Mouse (Mus musculus) gastrocnemius, adult 2 months (tissue): Measurements from ENCODE around the gene Cpne8. TPM values are rescaled to one million over a fixed set of nuclear protein-coding genes. Genes with fewer than 3 reads are reported as not detected.
"Not testable (repeated sequence)": the region's sequence is repeated elsewhere in the genome, so short reads cannot be mapped to it uniquely, and the experiment has no call there.

ENCODE experiments used
- DNase-seq: peaks from one replicate; pipeline ENCODE4 v3.0.0; 2022
- H3K27ac ChIP-seq: fragments of 200-600 bp; 2 replicates; pipeline ENCODE4 v1.8.1; 2022; ENCODE audit warnings: mild to moderate bottlenecking
- H3K4me3 ChIP-seq: fragments of 200-600 bp; 2 replicates; pipeline ENCODE4 v1.8.1; 2022; ENCODE audit warnings: mild to moderate bottlenecking, moderate library complexity
- CTCF ChIP-seq: fragments of 200-600 bp; IDR thresholded peaks from 2 replicates; pipeline ENCODE4 v1.8.1; 2022; ENCODE audit warnings: antibody characterized with exemption, mild to moderate bottlenecking, moderate library complexity
- intact Hi-C: fragments of 180-260 bp; cut with DNase I; formaldehyde crosslinking; loops from one replicate; pipeline ENCODE4 v1.15.1; 2025
- total RNA-seq, 2 experiments: library from RNA; stranded (reverse); gene quantifications; 2 replicates each; pipeline ENCODE4 v1.2.3; 2021

The Cpne8 gene
- total RNA-seq, 2 experiments from 2014 or later, result 2.5 to 3.4 TPM

DNA sequence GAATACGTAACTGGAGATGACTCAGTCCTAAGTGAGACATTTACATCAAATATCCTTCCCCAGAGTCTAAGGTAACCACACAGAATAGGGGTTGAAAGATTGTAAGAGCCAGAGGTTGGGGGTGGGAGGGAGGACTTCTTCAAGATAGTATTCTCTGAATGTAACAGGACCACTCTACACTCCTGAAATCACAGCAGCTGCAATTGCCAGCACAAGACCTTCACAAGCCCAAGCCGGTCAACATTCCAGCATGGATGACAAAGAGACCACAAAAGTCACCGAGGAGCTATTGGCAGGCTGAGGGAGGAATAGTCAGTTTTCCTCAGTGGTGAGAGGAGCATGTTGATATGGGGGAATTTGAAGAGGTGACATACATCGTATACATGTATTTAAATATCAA, 166.5 kb downstream of the Cpne8 start:
- Histone ChIP-seq H3K4me3 (no peak overlapping the region), H3K27ac (no peak overlapping the region)
- no peak for DNase-seq
- TF ChIP-seq CTCF, result no peak
- intact Hi-C loops, result no loop called here

DNA sequence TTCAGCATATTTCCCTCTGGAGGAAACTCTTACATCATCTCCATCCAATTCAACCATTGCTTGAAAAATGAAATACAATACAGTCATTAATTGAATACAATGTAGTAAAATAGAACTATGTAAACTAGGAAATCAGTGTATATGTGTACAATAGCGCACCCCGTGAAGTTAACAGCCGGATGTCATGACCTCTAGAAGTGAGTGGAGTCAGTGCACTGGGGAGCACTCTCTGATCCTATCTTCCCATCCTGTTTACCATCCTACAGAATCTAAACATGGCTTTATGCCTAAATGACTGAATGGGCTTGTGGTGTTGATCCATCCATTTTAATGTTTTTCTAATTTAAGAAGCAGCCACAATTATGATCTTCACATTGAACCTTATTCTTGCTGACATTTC, 182.2 kb downstream of the Cpne8 start:
- Histone ChIP-seq H3K4me3 (no peak overlapping the region), H3K27ac (no peak overlapping the region)
- no peak for DNase-seq
- intact Hi-C loops, result no loop called here
- TF ChIP-seq CTCF, result no peak

GRCm38 (mm10) chr15:90491558-90491957, 187.7 kb downstream of the Cpne8 start:
- no peak for TF ChIP-seq CTCF
- intact Hi-C loops, result no loop called here
- no peak for DNase-seq
- Histone ChIP-seq H3K4me3 (no peak overlapping the region), H3K27ac (no peak overlapping the region)

DNA sequence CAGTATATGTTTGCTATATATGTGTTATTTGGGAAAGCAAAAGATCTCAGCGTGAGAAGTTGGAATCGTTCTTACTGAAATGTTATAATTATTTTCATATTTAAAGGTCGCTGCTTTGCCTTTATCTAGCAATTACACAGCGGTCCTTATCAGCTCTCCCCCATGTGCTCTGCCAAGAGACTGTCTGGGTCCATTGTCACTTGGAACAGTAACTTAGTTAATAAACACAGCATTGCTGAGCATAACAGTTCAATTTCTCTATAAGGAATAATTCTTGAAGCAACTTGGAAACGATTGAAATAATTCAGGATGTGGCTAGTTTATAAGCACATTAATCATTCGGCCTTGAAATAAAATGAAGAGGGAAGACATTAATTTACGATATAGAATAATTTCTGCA, 189.0 kb downstream of the Cpne8 start:
- no peak overlapping the region for H3K27ac ChIP-seq
- no peak for TF ChIP-seq CTCF
- no peak overlapping the region for H3K4me3 ChIP-seq
- intact Hi-C loops, result no loop called here
- no peak for DNase-seq

DNA sequence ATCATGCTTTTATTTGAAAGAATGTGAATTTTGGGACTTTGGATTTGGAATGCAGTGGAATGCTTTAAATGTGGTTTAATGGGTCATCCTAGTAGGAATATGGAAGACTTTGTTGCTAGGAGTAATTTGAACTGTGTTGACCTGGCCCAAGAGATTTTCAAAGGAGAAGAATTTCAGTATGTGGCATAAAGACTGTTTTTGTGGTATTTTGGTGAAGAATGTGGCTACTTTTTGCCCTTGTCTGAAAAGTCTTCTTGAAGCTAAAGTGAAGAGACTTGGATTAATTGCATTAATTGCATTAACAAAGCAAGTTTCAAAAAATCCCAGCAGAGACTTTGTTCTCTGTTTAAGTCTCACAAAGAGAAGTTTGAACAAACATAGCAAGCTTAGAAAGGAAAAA, 208.7 kb downstream of the Cpne8 start:
- intact Hi-C loops, H3K4me3 ChIP-seq, H3K27ac ChIP-seq, DNase-seq: not testable (repeated sequence)

- no peak overlapping the region for H3K4me3 ChIP-seq
- H3K27ac ChIP-seq, result no peak overlapping the region
- no peak for DNase-seq
- no peak for TF ChIP-seq CTCF
- intact Hi-C loops, result no loop called here
These were observed 216.0 kb downstream of the Cpne8 start for GRCm38 (mm10) chr15:90463281-90463680.

DNA sequence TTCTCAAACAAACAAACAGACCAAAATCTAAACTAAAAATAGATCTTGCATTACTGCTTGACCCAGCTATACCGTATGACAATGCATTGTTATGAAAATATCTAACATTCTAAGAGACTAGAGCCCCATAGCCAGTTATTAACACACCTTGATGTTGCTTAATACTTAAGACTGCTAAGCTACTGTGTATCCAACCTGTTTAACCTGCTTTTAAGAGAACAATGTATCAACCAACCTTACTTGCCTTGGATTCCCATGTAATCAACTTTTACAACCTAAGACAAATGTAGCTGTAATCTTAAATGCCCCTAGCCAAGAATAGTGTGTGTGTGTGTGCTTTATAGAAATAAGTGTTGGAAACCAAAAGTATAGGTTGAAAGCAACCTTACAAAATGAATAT, 233.2 kb downstream of the Cpne8 start:
- no peak overlapping the region for H3K4me3 ChIP-seq
- intact Hi-C loops, result no loop called here
- no peak overlapping the region for H3K27ac ChIP-seq
- DNase-seq, result no peak
- TF ChIP-seq CTCF, result no peak
